Comparison of ENCODE assay signal across 10 mouse cellular contexts in the genomic region with DNA sequence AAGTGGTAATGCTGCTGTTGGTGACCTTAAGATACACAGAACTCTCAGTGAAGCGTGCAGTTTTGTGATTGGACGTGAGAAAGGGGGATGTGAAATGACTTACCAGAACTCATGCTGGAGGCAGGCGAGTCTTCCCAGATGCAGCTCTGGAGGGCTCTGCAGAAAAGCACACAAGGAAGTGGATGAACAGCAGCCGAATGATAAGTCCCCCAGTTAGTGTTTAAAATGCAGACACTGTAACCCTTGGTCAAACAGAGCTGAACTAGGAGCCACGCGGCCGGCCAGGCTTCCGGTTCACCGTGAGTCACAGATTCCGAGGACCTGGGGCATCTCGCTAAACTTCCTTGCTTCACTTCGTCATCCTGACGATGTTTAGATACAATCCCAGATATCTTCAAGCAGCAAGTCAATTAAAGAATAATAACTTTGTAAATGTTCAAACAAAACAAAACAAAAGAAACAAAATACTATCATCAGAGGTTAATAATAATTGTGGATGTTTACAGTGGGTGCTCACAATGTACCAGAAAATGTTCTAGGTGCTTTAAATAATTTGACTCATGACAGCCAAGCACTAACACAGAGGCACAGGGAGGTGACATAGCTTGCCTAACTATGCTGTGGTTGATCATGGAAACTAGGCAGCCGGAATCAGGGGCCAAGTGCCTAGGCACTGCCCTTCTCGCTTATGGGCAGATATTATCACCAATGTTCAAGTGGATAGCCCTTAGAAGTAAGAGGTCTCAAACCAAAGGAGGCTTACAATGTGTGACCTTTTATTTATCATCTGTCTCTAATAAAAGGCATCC.
DNase-seq lines count a peak whose midpoint lies in the region.
"Had no signal": no experiment of that assay in that cellular context is flagged by ENCODE, and none has a peak within 500 bp of the region (broad histone marks: within the 10 kb centered on the region; RNA-seq: fewer than 3 reads in every experiment).

No protein-coding gene starts in this region.

- DNase-seq in adrenal gland, postnatal 14 days = peak; percentile 33
- DNase-seq in adrenal gland, postnatal 10 days = no peak
- DNase-seq in B cell, adult 2 months = peak; percentile 27 to 47
- peak; percentile 29 to 57 for DNase-seq in kidney, adult 8-10 months
- peak; percentile 66 for DNase-seq in lung, postnatal 25 days (ENCODE audit: low spot score)
- no peak for DNase-seq in retina, embryonic 14.5 days (ENCODE audit: low spot score)
- DNase-seq in cerebellum, adult 8-10 months = no peak
- DNase-seq in thymus, postnatal 0 days (ENCODE audit: low spot score) = no peak
- DNase-seq: cerebellum, adult 9-10 months; thymus, postnatal 14 days had no signal

Comparison
In these comparisons a context has a peak if more than half of its experiments do, and no peak if none do; other contexts are left out.
1. DNase-seq: peak in adrenal gland, postnatal 14 days (single experiment), B cell, adult 2 months (2 of 2), kidney, adult 8-10 months (2 of 2) and lung, postnatal 25 days (single experiment); none in adrenal gland, postnatal 10 days (single experiment), retina, embryonic 14.5 days (single experiment), cerebellum, adult 8-10 months (single experiment) and thymus, postnatal 0 days (single experiment).